8 mouse cellular contexts compared by ENCODE assay signal in the genomic region with DNA sequence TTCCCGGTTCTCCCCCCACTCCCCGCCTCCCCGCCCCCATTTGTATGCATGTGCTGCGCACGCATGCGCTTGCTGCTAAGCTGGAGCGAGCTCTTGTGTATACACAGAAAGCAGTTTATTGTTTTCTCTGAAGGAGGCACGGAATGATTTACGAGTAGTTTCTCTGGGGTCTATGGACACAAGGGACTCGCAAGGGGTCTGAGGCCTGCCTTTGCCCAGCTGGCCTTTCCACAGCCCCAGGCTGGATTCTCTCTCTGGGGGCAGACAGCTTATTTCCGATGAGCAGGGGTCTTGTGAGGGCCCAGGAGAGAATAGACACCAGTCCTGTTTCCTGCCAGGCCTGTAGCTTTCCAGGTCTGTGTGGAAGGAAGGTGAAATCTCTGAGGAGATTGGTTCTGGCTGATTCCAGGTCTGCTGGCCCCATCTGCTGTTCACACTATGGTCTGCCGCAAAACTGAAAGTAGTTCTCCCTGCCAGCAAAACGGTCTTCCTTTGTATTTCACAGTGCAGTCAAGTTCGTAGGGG.
A peak's percentile ranks its signal among the peaks of the same experiment; 100 is the strongest.
DNase-seq lines count a peak whose midpoint lies in the region; ATAC-seq lines count a peak whose summit lies in the region.

No protein-coding gene starts in this region.

- peak overlapping the region; percentile 31; the same call in 1 of the 2 replicates for H3K4me2 ChIP-seq in forebrain, embryonic 12.5 days
- H3K4me2 ChIP-seq in lung, embryonic 15.5 days = peak overlapping the region; percentile 30

- H3K4me1 ChIP-seq in forebrain, embryonic 12.5 days = peaks cover 10% of the 10 kb centered on the region
- H3K4me1 ChIP-seq in lung, embryonic 15.5 days = no peaks in the 10 kb centered on the region

- ATAC-seq in forebrain, embryonic 12.5 days (ENCODE audit: low FRiP score) = peak; percentile 78
- ATAC-seq in lung, embryonic 15.5 days (ENCODE audit: borderline replicate concordance, extremely low read depth, low FRiP score, low TSS enrichment) = no peak
- ATAC-seq in erythroid progenitor cell, adult 5-6 weeks (replicated peaks; ENCODE audit: low FRiP score, poor library complexity, severe bottlenecking) = no peak

- DNase-seq in CD4-positive, CD25-positive, alpha-beta regulatory T cell, adult 2 months (ENCODE audit: low read depth, low spot score) = peak; percentile 63
- peak; percentile 40 for DNase-seq in ZHBTc4 (ENCODE audit: low read depth, low spot score)
- peak; percentile 39 for DNase-seq in heart, postnatal 25 days (ENCODE audit: low spot score)
- DNase-seq in kidney, postnatal 36 days = peak; percentile 49 to 70
- DNase-seq in ovary, postnatal 14 days (ENCODE audit: low spot score) = peak; percentile 43

- H3K9me3 ChIP-seq in forebrain, embryonic 12.5 days = no peaks in the 10 kb centered on the region
- no peaks in the 10 kb centered on the region for H3K9me3 ChIP-seq in lung, embryonic 15.5 days

- H3K4me3 ChIP-seq in forebrain, embryonic 12.5 days (replicated peaks) = no peak overlapping the region
- H3K4me3 ChIP-seq in lung, embryonic 15.5 days = no peak overlapping the region

- intact Hi-C loops in heart, postnatal 25 days (cut with DNase I) = loop anchor here (1.0 to 5.0 kb wide), 2 partner anchors 99 to 244 kb away; no protein-coding TSS in a partner anchor

- no peak overlapping the region for H3K9ac ChIP-seq in forebrain, embryonic 12.5 days
- H3K9ac ChIP-seq in lung, embryonic 15.5 days = no peak overlapping the region

- WGBS in forebrain, embryonic 12.5 days = 52% methylated on average over 14 of the region's 14 CpGs
- 63% methylated on average over 14 of the region's 14 CpGs for WGBS in lung, embryonic 15.5 days

- H3K27me3 ChIP-seq in forebrain, embryonic 12.5 days = 0 out of 2 replicates have a peak, but pooled peaks cover 4% of the 10 kb centered on the region
- H3K27me3 ChIP-seq in lung, embryonic 15.5 days = peaks cover 4% of the 10 kb centered on the region; the same call in 1 of the 2 replicates

- no peaks in the 10 kb centered on the region for H3K36me3 ChIP-seq in forebrain, embryonic 12.5 days (replicated peaks)
- no peaks in the 10 kb centered on the region for H3K36me3 ChIP-seq in lung, embryonic 15.5 days

- peak overlapping the region; percentile 57 for H3K27ac ChIP-seq in forebrain, embryonic 12.5 days
- H3K27ac ChIP-seq in lung, embryonic 15.5 days = no peak overlapping the region
